Mouse (Mus musculus) forebrain, embryonic 11.5 days (tissue): Measurements from ENCODE around the gene Dnaja3. TPM values are rescaled to one million over a fixed set of nuclear protein-coding genes. Genes with fewer than 3 reads are reported as not detected.

Source experiments
- ATAC-seq: fragments of 200-750 bp; cut with Nextera tagmentation; replicated peaks from 2 replicates; pipeline ENCODE4 v1.8.0; 2017; ENCODE audit warnings: moderate TSS enrichment; ENCODE audit not compliant: low FRiP score
- DNase-seq: peaks from one replicate; pipeline ENCODE4 v3.0.0-alpha.2; 2017; ENCODE audit warnings: low spot score
- H3K27ac ChIP-seq: fragments of 300-500 bp; sonication (generic); 2 replicates; pipeline ENCODE4 v1.5.1; 2014; ENCODE audit warnings: low read depth, low read length
- H3K27me3 ChIP-seq: fragments of 300-500 bp; sonication (generic); 2 replicates; pipeline ENCODE4 v1.6.1; 2014; ENCODE audit warnings: mild to moderate bottlenecking, low read length, mixed read lengths; ENCODE audit not compliant: control insufficient read depth, insufficient read depth
- H3K36me3 ChIP-seq: fragments of 300-500 bp; sonication (generic); 2 replicates; pipeline ENCODE4 v1.6.1; 2014; ENCODE audit warnings: mild to moderate bottlenecking, low read length, moderate library complexity, mixed read lengths; ENCODE audit not compliant: control insufficient read depth, insufficient read depth
- H3K4me1 ChIP-seq: fragments of 300-500 bp; sonication (generic); replicated peaks from 2 replicates; pipeline ENCODE4 v1.6.1; 2014; ENCODE audit warnings: low read length, mixed read lengths; ENCODE audit not compliant: control insufficient read depth, insufficient read depth
- H3K4me2 ChIP-seq: fragments of 300-500 bp; sonication (generic); 2 replicates; pipeline ENCODE4 v1.6.1; 2014; ENCODE audit warnings: low read depth, mild to moderate bottlenecking, low read length, moderate library complexity, mixed read lengths; ENCODE audit not compliant: severe bottlenecking
- H3K4me3 ChIP-seq: fragments of 300-500 bp; sonication (generic); 2 replicates; pipeline ENCODE4 v1.5.1; 2014; ENCODE audit warnings: low read depth, low read length
- H3K9ac ChIP-seq: fragments of 300-500 bp; sonication (generic); 2 replicates; pipeline ENCODE4 v1.6.1; 2014; ENCODE audit warnings: low read length
- H3K9me3 ChIP-seq: fragments of 300-500 bp; sonication (generic); 2 replicates; pipeline ENCODE4 v1.6.1; 2016; ENCODE audit warnings: low read length, mixed read lengths; ENCODE audit not compliant: control insufficient read depth
- WGBS: fragments of 180-500 bp; shearing (Covaris S2); extraction: QIAGEN DNeasy Blood & Tissue Kit; methylation state at CpG from one replicate; pipeline ENCODE4 v1.1.7; 2014; 5-methylcytosine and 5-hydroxymethylcytosine counted together
- polyA plus RNA-seq: library from polyadenylated mRNA; unstranded; fragments of >200 nt; fragmentation: Nextera tagmentation; extraction: Ambion mirVana; gene quantifications from 2 replicates; pipeline ENCODE4 v1.2.1, GENCODE M21; 2014

Gene Dnaja3
- polyA plus RNA-seq, 1 experiment from 2014 or later, result 60.7 TPM

- H3K27me3 ChIP-seq, result no peaks in the 10 kb centered on the region
- DNase-seq (no peak), ATAC-seq (no peak)
- H3K4me2 ChIP-seq, result no peak overlapping the region
- H3K36me3 ChIP-seq, result no peaks in the 10 kb centered on the region
- H3K4me3 ChIP-seq, result no peak overlapping the region
- H3K27ac ChIP-seq, result no peak overlapping the region; the same call in 1 of the 2 replicates
- H3K4me1 ChIP-seq, result peaks cover 43% of the 10 kb centered on the region
- WGBS, result 73% methylated on average over 1 of the region's 1 CpGs
- no peaks in the 10 kb centered on the region for H3K9me3 ChIP-seq
- H3K9ac ChIP-seq, result no peak overlapping the region
Measured at GRCm38 (mm10) chr16:4603453-4603837, 36.3 kb upstream of the Dnaja3 start.

- no peaks in the 10 kb centered on the region for H3K27me3 ChIP-seq
- no peak for DNase-seq
- 72% methylated on average over 11 of the region's 11 CpGs for WGBS
- no peak overlapping the region for H3K4me2 ChIP-seq
- no peak for ATAC-seq
- H3K27ac ChIP-seq, result no peak overlapping the region
- no peaks in the 10 kb centered on the region for H3K9me3 ChIP-seq
- H3K4me1 ChIP-seq, result peaks cover 34% of the 10 kb centered on the region
- H3K4me3 ChIP-seq, result no peak overlapping the region
- H3K36me3 ChIP-seq, result no peaks in the 10 kb centered on the region
- H3K9ac ChIP-seq, result no peak overlapping the region
Measured at GRCm38 (mm10) chr16:4604293-4604837, 35.4 kb upstream of the Dnaja3 start.

- Histone ChIP-seq H3K9ac (no peak overlapping the region), H3K4me3 (no peak overlapping the region), H3K4me2 (no peak overlapping the region), H3K9me3 (no peaks in the 10 kb centered on the region), H3K27me3 (no peaks in the 10 kb centered on the region), H3K27ac (0 out of 2 replicates have a peak overlapping the region, but pooled peaks have one; percentile 25), H3K36me3 (no peaks in the 10 kb centered on the region; the same call in 1 of the 2 replicates), H3K4me1 (peaks cover 34% of the 10 kb centered on the region)
- no peak for DNase-seq
- peak; percentile 52 for ATAC-seq
- 51% methylated on average over 13 of the region's 13 CpGs for WGBS
Measured at GRCm38 (mm10) chr16:4605514-4606131, 34.2 kb upstream of the Dnaja3 start.

GRCm38 (mm10) chr16:4606431-4607084 is 33.2 kb upstream of the Dnaja3 start:
- no peaks in the 10 kb centered on the region; the same call in 1 of the 2 replicates for H3K36me3 ChIP-seq
- H3K27ac ChIP-seq, result no peak overlapping the region
- no peak for ATAC-seq
- no peak overlapping the region for H3K4me3 ChIP-seq
- H3K4me1 ChIP-seq, result peaks cover 31% of the 10 kb centered on the region
- no peaks in the 10 kb centered on the region for H3K27me3 ChIP-seq
- no peaks in the 10 kb centered on the region for H3K9me3 ChIP-seq
- H3K9ac ChIP-seq, result no peak overlapping the region
- 52% methylated on average over 5 of the region's 5 CpGs for WGBS
- DNase-seq, result no peak
- H3K4me2 ChIP-seq, result no peak overlapping the region

GRCm38 (mm10) chr16:4607818-4608531 is 31.8 kb upstream of the Dnaja3 start:
- H3K27me3 ChIP-seq, result no peaks in the 10 kb centered on the region
- H3K9me3 ChIP-seq, result no peaks in the 10 kb centered on the region
- no peak overlapping the region for H3K4me2 ChIP-seq
- H3K9ac ChIP-seq, result no peak overlapping the region
- DNase-seq, result peak; percentile 88
- peaks cover 3% of the 10 kb centered on the region; the same call in 1 of the 2 replicates for H3K36me3 ChIP-seq
- no peak overlapping the region for H3K4me3 ChIP-seq
- 58% methylated on average over 9 of the region's 9 CpGs for WGBS
- ATAC-seq, result peak; percentile 26; the same call in 1 of the 2 replicates
- no peak overlapping the region for H3K27ac ChIP-seq
- peaks cover 22% of the 10 kb centered on the region for H3K4me1 ChIP-seq

- no peak overlapping the region for H3K4me3 ChIP-seq
- no peaks in the 10 kb centered on the region for H3K27me3 ChIP-seq
- no peak for ATAC-seq
- peaks cover 16% of the 10 kb centered on the region for H3K4me1 ChIP-seq
- H3K36me3 ChIP-seq, result peaks cover 9% of the 10 kb centered on the region
- WGBS, result 88% methylated on average over 19 of the region's 19 CpGs
- H3K27ac ChIP-seq, result no peak overlapping the region
- no peak for DNase-seq
- no peak overlapping the region for H3K9ac ChIP-seq
- no peak overlapping the region for H3K4me2 ChIP-seq
- H3K9me3 ChIP-seq, result no peaks in the 10 kb centered on the region
Measured at GRCm38 (mm10) chr16:4608532-4609059, 31.2 kb upstream of the Dnaja3 start.

GRCm38 (mm10) chr16:4611193-4611592 is 28.6 kb upstream of the Dnaja3 start:
- H3K4me2 ChIP-seq, result no peak overlapping the region
- H3K4me1 ChIP-seq, result peaks cover 3% of the 10 kb centered on the region; the same call in 1 of the 2 replicates
- no peak for ATAC-seq
- H3K9ac ChIP-seq, result no peak overlapping the region
- H3K4me3 ChIP-seq, result no peak overlapping the region
- H3K27ac ChIP-seq, result no peak overlapping the region
- no peak for DNase-seq
- H3K36me3 ChIP-seq, result peaks cover 13% of the 10 kb centered on the region
- no peaks in the 10 kb centered on the region for H3K27me3 ChIP-seq
- no peaks in the 10 kb centered on the region for H3K9me3 ChIP-seq
- 96% methylated on average over 5 of the region's 5 CpGs for WGBS

- Histone ChIP-seq H3K9me3 (no peaks in the 10 kb centered on the region), H3K27ac (no peak overlapping the region), H3K4me3 (no peak overlapping the region), H3K27me3 (no peaks in the 10 kb centered on the region), H3K4me1 (no peaks in the 10 kb centered on the region; the same call in 1 of the 2 replicates), H3K9ac (no peak overlapping the region), H3K4me2 (no peak overlapping the region), H3K36me3 (peaks cover 13% of the 10 kb centered on the region)
- WGBS, result 90% methylated on average over 7 of the region's 7 CpGs
- ATAC-seq (no peak), DNase-seq (no peak)
Measured at GRCm38 (mm10) chr16:4611676-4612075, 28.1 kb upstream of the Dnaja3 start.
